Mouse (Mus musculus) mouse trophoblast stem cell (cell line): ENCODE results near the gene B830017H08Rik.

ENCODE experiments used
- in situ Hi-C, 2 experiments: fragments of 300-500 bp; cut with MseI, MboI; formaldehyde crosslinking; loops; 2 replicates in 1 of 2; 3 replicates in 1 of 2; pipeline ENCODE4 v1.15.1; 2025

Gene B830017H08Rik

DNA sequence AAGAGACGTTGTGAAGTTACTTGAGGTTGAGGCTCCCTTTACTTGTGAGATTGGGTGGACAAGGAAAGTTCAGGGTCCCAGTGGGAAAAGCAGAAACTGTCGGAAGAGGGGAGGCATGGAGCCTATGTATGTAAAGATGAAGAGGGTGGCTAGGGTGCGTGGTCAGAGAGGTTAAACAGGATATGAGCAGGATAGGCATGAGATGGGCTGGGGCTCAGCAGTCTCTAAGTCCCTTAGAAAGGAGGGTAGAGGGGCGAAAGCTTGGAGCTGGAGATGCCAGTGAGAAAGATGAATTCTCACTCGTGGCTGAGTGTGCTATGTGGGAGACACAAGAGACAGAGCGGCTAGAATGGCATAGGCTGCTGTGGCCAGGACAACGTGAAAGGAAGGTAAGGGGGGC is at the start of gene B830017H08Rik:
B830017H08Rik (plus strand) TSS at position 301 of the 400 bp plus-strand sequence.
- in situ Hi-C loops = no loop called here

DNA sequence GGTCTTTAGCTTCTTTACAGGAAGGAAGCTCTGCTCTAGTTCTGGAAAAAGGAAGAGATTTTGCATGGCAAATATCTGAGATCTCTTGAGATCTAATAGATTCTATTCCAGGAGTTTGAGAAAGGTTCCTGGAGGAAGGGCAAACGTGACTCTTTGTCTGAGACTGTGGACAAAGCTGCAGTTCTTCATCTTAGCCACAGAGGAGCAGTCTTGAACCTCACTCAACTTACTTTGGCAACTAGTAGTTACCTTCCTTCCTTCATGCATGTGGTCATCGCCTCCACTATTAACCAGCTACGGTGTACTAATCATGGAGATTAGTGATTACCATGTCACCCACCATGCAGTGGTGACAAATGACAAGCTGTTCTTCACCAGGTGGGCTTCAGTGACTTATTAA is 47.6 kb upstream of the B830017H08Rik start:
- in situ Hi-C loops = no loop called here

DNA sequence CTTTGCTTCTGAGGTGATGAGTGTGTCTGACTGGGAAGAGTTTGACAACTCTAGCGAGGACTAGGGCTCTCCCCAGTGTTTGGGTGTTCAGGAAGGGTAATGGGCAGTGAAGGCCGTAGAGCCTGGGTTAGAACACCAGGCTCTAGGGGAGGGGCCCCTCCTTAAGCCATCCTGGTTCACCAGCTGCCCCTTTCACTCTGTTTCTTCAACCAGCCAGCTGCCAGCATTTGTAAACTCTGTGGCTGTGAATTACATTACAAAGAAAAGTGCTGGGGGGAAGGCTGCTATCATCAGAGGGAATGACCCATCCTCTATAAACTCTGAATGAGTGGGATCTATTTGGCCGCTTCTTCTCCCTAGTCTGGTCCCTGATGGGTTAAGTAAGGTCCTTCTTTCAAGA is 40.2 kb upstream of the B830017H08Rik start:
- in situ Hi-C loops = no loop called here

DNA sequence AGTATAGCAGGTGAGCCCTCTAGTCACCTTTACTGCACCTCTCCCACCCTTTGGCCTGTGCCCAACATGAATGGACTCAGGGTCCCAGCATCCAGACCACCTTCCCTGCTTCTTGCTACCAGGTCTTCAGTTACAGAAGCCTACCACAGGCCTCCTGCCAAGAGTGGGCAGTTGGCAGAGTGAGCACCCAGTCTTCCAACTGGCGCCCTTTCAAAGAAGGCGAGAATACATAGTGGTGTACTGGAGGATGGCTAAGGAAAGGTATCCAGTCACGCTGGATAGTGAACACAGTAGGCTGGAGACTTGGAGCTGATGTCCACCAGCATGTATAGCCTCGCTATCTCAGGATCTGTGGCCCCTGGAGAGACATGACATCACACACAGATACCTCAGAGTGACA is 38.9 kb upstream of the B830017H08Rik start:
- in situ Hi-C loops = no loop called here

DNA sequence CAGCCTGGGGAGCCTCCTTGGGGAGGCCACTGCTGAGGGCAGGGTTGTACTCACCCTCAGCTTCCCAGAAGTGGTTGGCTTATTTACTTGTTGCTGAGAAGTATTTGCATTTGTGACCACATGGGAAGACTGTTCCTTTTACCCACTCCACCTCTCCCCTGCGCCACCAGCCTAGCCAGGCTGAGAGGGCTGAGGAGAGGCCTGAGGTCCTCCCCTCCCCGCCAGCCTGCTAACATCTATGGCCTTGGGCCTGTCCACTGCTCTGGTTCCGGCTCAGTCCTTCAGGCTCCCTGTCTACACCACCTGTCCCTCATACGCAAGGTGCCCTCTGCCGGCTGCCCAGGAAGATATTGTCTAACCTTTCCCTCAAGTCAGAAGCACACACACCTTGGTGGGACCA is 37.3 kb upstream of the B830017H08Rik start:
- in situ Hi-C loops = no loop called here

DNA sequence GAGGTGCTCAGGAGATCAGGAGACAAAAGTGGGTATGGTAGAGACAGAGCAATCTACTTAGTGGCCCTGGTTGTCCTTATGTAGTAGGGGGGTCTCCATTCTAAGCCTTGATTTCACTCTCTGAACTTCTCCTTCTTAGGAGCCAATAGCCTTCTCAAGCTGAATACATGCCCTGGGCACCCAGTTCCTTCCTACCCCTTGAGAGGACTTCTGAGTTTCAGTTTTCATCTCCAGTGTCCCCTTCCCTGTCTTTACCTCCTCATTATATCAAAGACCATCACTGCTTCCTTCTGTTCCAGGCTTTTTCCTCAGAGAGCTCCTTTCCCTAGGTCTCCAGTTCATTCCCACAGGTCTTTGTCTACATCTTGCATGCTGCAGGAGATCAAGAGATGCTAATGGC is 36.4 kb upstream of the B830017H08Rik start:
- in situ Hi-C loops = no loop called here

DNA sequence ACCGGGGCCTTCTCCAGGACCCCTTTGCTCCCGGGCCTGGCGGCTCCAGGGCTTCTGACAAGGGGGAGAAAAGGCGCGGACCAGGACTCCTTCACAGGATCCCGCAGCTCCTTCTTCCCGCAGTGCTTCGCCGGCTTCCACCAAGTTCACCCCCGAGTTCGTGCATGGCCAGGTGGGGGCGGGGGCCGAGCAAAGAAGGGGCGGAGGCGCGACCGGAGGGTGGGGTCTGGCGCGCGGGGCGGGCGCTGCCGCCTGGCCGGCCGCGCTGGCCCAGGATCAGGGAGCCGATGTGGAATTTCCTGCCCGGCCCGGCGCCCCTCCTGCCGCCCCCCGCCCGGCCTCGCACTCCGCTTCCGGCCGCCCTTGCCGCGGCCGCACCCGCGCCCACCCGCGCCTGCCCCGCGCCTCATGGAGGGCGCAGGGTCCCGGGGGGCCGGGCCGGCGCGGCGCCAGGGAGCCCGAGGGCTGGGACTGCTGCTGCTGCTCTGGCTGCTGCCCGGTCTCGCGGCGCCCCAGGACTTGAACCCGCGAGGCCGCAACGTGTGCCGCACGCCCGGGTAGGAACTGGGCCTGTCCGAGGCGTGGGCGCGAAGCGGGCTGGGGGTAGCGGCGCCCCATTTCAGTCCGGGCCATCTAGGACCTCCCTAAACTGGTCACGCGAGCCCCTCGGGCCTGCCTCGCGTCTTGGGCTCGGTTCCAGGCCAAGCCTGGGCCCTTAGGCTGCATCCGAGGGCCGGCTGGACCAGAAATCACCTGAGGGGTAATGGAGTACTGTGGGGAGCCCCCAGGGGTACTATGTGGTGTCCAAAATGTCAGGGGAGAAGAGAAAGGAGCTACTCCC is 35.7 kb upstream of the B830017H08Rik start, which contains the start of gene Scarf2:
Scarf2 (plus strand) TSS at position 312 of the 841 bp plus-strand sequence.
- in situ Hi-C loops = no loop called here

DNA sequence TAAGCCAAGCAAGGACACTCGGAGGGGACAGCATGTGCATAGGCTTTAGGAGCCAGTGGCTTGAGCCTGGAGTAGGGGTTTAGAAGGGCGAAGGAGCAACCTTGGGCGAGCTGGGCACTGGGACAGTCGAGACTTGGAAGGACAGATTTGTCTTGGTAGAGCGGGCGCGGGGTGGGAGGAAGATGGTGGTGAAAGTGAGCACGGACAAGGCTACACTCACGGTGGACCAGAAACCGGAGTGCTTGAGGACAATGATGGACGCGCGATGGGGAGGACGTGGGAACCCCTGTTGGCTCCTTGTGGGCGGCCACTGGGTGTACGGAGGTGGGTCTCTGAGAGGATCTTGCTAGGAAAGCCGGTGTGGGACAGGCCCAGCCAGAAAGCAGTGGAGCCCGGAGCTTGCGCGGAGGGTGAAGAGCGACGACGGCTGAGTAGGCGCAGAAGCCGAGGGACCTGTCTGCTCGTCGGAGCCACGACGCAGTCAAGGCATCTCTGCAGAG is 35.1 kb upstream of the B830017H08Rik start:
- in situ Hi-C loops = no loop called here

DNA sequence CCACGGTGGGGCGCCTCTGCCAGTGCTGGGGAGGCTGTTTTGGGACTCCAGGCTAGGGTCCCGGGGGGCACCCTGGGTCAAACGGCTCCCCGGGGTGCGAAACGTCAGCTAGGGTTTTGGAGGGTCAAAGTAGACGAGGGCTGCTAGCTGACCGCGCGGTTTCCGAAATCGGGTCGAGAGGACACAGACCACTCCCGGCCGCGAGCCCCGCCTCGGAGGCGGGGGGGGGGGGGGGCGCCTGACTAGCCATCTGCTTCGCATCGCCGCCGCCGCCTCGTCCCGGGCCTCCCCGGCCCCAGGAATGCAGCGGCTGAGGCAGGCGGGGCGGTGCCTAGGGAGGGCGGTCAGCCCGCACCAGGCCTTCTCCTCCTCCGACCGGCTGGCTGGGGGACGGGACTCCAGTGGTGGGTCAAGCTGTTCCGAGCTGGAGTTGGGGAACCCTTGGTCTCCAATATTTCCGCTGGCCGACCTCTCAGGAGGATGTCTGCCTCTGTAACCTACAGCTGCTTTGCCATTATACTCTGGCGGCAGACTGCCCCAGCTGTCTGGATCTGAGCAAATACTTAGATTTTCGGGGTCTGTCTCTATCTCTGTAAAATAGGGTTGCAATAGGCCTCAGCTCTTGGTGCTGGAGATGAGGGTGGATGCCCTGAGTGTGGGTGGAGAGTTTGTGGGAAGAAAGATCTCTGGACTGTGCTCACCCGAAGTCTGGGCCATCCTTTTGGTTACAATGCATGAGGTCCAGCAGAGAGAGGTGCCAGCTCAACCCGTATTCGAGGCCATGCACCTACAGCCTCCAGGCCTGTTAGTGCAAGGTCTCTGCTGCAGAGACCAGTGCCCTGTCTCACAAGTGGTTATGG is 34.4 kb upstream of the B830017H08Rik start:
- in situ Hi-C loops = no loop called here

DNA sequence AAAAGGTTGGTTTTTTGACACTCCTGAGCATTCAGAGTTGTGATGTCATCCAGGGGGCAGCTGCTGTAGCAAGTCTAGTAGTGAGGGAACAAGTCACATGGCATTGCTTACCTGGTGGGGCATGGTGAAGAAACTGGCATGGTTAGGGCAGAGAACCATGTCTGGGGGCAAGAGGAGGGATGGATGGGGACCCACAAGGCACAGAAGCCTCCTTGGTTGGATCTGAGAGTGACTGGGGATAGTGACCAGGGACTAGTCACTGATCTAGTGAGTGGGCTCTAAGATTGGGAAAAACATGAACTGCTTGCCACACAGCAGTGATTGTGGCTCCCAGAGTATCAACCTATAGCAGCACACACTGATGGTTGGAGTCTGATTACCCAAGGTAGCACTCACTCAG is 33.3 kb upstream of the B830017H08Rik start:
- in situ Hi-C loops = no loop called here

DNA sequence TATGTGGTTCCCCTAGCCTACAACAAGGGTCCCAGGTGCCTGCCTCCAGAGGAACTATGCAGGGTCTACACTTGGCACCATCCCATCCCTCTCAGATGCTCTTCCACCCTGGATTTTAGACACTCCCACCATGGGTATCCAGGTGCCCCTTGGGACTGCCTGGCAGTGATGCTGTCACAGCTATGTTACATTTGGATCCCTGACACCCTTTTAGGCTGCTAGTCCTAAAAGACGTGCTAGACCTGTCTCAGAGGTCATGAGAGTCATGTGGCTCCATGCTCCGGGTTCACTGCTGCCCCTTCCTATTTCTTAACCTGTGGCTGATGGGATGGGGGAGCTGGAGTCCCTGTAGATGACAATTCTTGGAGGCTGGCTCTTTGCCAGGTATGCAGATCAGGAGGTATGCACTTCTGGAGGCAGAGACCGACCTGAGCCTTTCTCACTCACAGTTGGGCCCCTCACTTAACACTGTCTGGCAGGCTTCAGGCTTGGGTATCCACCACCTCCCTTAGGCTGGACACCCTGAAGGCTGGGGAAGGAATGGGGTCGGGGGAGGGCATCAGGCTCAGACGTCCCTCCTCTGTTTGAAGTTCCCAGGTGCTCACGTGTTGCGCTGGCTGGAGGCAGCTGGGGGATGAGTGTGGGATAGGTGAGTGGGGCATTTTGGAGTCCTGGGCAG is 31.0 kb upstream of the B830017H08Rik start:
- in situ Hi-C loops = no loop called here

DNA sequence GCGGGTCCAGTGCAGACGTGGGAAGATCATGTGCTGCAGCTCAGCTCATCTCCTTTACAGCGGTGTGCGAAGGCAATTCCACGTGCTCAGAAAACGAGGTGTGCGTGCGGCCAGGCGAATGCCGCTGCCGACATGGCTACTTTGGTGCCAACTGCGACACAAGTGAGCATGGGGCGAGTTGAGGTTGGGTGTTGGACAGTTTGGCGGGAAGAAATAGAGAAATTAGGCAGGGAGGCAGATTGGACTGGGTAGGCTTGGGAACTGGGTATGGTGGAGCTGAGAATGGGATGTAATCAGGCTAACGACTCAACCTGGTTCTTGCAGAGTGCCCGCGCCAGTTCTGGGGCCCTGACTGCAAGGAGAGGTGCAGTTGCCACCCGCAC is 30.5 kb upstream of the B830017H08Rik start:
- in situ Hi-C loops = no loop called here

DNA sequence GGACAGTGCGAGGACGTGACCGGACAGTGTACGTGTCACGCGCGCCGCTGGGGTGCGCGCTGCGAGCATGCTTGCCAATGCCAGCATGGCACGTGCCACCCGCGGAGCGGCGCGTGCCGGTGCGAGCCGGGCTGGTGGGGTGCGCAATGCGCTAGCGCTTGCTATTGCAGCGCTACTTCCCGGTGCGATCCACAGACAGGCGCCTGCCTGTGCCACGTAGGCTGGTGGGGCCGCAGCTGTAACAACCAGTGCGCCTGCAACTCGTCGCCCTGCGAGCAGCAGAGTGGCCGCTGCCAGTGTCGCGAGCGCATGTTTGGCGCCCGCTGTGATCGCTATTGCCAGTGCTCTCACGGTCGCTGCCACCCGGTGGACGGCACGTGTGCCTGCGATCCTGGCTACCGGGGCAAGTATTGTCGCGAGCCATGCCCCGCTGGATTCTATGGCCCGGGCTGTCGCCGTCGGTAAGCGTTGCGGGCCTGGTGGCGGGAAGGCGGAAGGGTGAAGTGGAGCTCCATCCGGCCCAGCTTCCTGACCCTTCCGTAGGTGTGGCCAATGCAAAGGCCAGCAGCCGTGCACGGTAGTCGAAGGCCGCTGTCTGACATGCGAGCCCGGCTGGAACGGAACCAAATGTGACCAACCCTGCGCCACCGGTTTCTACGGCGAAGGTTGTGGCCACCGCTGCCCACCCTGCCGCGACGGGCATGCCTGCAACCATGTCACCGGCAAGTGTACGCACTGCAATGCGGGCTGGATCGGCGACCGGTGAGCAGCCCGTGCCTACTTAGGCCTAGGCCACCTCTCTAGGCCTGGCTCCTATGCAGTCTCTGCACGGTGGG is 29.9 kb upstream of the B830017H08Rik start:
- in situ Hi-C loops = no loop called here

DNA sequence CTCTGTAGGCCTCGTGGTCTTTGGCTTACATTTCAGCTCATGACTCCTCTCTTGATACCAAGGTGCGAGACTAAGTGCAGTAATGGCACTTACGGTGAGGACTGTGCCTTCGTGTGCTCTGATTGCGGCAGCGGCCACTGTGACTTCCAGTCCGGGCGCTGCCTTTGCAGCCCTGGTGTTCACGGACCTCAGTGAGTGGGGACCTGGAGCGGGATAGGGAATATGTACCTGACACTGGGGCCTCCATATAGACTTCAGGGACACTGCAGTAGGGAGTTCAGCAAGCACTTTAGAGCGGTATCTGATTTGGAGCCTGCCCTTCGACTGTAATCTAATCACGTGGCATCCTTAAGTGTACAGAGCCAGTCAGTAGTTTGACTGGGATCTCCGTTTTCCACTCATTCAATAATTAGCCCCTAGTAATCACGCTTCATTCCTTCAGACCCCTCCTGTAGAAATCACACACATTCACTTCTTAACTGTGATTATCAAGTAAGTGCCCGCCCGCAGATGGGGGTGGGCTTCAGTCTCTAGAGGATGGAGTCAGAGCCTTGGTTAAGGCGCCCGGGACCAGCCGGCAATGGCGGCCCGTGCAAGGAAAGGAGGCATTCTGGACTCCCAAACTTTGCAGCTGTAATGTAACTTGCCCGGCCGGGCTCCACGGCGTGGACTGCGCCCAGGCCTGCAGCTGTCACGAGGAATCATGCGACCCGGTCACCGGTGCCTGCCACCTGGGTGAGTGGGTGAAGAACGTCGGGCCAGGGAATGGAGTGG is 29.1 kb upstream of the B830017H08Rik start:
- in situ Hi-C loops = no loop called here

DNA sequence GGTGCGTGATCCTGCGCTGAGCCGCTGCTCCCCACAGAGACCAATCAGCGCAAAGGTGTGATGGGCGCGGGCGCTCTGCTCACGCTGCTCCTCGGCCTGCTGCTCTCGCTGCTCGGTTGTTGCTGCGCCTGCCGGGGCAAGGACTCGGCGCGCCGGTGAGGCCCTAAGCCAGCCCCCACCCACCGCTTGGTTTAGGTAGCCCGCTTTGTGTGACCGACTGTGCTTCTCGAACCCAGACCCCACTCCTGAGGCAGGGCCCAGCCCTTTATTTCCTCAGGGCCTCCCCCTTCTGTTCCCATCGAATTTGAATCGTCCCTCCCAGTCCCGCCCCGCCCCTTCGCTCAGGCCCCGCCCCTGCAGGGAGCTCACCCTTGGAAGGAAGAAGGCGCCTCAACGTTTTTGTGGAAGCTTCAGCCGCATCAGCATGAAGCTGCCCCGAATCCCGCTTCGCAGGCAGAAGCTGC is 28.4 kb upstream of the B830017H08Rik start:
- in situ Hi-C loops = no loop called here

DNA sequence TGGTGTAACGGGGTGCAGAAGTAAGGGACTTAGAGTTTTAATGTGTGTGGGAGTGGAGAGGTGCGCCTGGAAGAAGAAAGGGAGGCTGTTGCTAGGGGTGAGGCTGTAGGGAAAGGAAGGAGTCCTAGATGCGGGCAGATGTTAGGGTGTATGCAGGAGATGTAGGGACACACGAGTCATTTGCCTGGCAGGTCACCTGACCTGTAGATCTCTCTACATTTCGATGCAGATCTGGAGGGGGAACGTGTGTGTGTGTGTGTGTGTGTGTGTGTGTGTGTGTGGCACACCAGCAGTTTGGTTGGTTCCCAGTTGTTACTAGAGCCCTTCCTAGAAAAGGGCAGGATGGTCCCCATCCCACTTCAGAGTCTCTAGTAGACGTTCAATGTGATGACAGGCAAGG is 27.9 kb upstream of the B830017H08Rik start:
- in situ Hi-C loops = loop anchor here in 1 of 2 experiments (5.0 kb wide), 1 partner anchor 68 kb away; no protein-coding TSS in a partner anchor

DNA sequence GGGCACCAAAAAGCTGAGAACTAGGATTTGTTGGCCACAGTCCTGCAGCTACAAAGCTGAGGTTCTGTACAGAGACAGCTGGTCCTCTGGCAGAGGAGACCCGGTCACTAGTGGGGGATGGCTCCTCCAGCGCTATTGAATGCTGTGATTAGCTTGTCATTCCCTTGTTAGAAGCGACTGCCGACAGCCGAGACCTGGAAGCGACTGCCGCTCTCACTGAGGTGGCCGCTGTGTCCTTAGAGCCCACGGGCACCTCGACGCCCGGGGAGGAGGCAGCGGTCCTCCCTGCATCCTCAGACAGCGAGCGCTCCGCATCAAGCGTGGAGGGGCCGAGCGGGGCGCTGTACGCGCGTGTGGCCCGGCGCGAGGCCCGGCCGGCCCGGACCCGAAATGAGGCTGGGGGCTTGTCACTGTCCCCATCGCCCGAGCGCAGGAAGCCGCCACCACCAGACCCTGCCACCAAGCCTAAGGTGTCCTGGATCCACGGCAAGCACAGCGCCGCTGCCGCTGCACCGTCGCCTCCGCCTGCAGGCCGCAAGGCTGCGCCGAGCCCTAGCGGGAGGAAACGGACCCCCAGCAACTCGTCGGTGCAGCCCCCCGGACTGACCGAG is 26.2 kb upstream of the B830017H08Rik start:
- in situ Hi-C loops = loop anchor here in 1 of 2 experiments (5.0 kb wide), 1 partner anchor 69 kb away; no protein-coding TSS in a partner anchor

DNA sequence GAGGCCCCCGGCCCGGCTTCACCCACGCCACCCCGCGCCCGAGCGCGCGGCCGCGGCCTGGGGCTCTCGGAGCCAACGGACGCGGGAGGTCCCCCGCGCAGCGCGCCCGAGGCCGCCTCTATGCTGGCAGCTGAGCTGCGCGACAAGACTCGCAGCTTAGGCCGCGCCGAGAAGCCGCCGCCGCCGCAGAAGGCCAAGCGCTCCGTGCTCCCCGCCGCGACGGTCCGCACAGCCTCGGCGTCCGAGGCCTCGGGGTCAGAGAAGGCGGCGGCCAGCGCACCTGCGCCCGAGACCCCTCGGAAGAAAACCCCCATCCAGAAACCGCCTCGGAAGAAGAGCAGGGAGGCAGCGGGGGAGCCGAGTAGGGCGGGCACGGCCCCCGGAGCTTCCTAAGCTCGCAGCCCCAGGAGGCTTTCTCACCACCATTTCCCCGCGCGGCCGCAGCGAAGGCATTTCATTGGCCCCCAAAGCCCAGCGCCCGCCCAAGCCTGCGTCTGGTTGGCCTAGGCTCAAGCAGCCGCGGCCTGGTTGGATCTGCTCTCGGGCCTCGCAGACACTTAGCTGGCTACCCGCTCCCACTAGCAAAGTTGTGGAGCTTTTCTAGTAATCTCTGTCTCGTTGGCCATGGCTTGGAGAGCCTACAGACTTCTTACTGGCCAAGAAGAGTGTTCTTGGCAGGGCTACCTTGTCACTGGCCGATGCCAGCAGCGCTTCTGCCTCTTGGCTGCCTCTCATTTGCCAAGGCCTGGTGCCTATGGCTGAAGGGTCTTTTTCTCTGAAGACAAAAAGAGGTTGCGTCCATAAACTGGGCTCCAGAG is 25.5 kb upstream of the B830017H08Rik start:
- in situ Hi-C loops = loop anchor here in 1 of 2 experiments (5.0 kb wide), 1 partner anchor 70 kb away; no protein-coding TSS in a partner anchor
